In genomic region chr7:35922582-35922981, GRCm38 (mm10) we compare ENCODE assay signal across 17 mouse cellular contexts.
DNase-seq lines count a peak whose midpoint lies in the region; ATAC-seq lines count a peak whose summit lies in the region.
"Had no signal": no experiment of that assay in that cellular context is flagged by ENCODE, and none has a peak within 500 bp of the region (broad histone marks: within the 10 kb centered on the region; RNA-seq: fewer than 3 reads in every experiment).

No protein-coding gene starts in this region.

- peak overlapping the region; percentile 28; the same call in 1 of the 2 replicates for H3K4me2 ChIP-seq in forebrain, embryonic 13.5 days
- no peak overlapping the region for H3K4me2 ChIP-seq in forebrain, embryonic 12.5 days
- H3K4me2 ChIP-seq in hindbrain, embryonic 11.5 days (replicated peaks; ENCODE audit: low read depth, low read length) = no peak overlapping the region
- peak overlapping the region; percentile 35; the same call in 1 of the 2 replicates for H3K4me2 ChIP-seq in limb, embryonic 12.5 days
- H3K4me2 ChIP-seq: embryonic facial prominence, embryonic 15.5 days had no signal

- WGBS in forebrain, embryonic 13.5 days = 39% methylated on average over 9 of the region's 9 CpGs
- WGBS in forebrain, embryonic 12.5 days = 44% methylated on average over 9 of the region's 9 CpGs
- 24% methylated on average over 9 of the region's 9 CpGs for WGBS in hindbrain, embryonic 10.5 days
- 32% methylated on average over 9 of the region's 9 CpGs for WGBS in hindbrain, embryonic 11.5 days
- WGBS in embryonic facial prominence, embryonic 10.5 days = 33% methylated on average over 9 of the region's 9 CpGs
- 34% methylated on average over 9 of the region's 9 CpGs for WGBS in limb, embryonic 12.5 days

- DNase-seq in hindbrain, embryonic 10.5 days (ENCODE audit: low spot score) = no peak
- DNase-seq in hindbrain, embryonic 11.5 days (ENCODE audit: low spot score) = no peak
- DNase-seq in embryonic facial prominence, embryonic 10.5 days (ENCODE audit: low spot score) = no peak
- no peak for DNase-seq in adrenal gland, adult 2 months
- DNase-seq in thymus, postnatal 4 days = no peak
- DNase-seq: adrenal gland, postnatal 10 days; cerebellum, postnatal 10 days; heart, postnatal 10 days; kidney, adult 8-10 months; left cerebral cortex, postnatal 4 days; right cerebral cortex, postnatal 14 days; thymus, adult 18-20 months had no signal

- no peak overlapping the region for H3K4me3 ChIP-seq in forebrain, embryonic 13.5 days
- H3K4me3 ChIP-seq in forebrain, embryonic 12.5 days (replicated peaks) = no peak overlapping the region
- peak overlapping the region; percentile 26; the same call in 1 of the 2 replicates for H3K4me3 ChIP-seq in hindbrain, embryonic 10.5 days
- no peak overlapping the region for H3K4me3 ChIP-seq in hindbrain, embryonic 11.5 days (ENCODE audit: low read depth, low read length)
- peak overlapping the region; percentile 18; the same call in 1 of the 2 replicates for H3K4me3 ChIP-seq in embryonic facial prominence, embryonic 10.5 days
- 0 out of 2 replicates have a peak overlapping the region, but pooled peaks have one; percentile 13 for H3K4me3 ChIP-seq in limb, embryonic 12.5 days (replicated peaks)
- H3K4me3 ChIP-seq: embryonic facial prominence, embryonic 15.5 days had no signal

- no peak for ATAC-seq in forebrain, embryonic 13.5 days
- ATAC-seq in forebrain, embryonic 12.5 days (ENCODE audit: low FRiP score) = no peak
- ATAC-seq in hindbrain, embryonic 11.5 days (ENCODE audit: low FRiP score) = no peak
- ATAC-seq in limb, embryonic 12.5 days (ENCODE audit: insufficient number of reproducible peaks, insufficient read depth, low FRiP score, low TSS enrichment, low read depth) = no peak
- ATAC-seq: lung, postnatal 0 days had no signal

- peaks cover 4% of the 10 kb centered on the region; the same call in 1 of the 2 replicates for H3K4me1 ChIP-seq in forebrain, embryonic 13.5 days
- peaks cover 17% of the 10 kb centered on the region for H3K4me1 ChIP-seq in forebrain, embryonic 12.5 days
- peaks cover 21% of the 10 kb centered on the region for H3K4me1 ChIP-seq in hindbrain, embryonic 10.5 days (replicated peaks)
- peaks cover 5% of the 10 kb centered on the region; the same call in 1 of the 2 replicates for H3K4me1 ChIP-seq in hindbrain, embryonic 11.5 days (replicated peaks; ENCODE audit: control insufficient read depth, insufficient read depth, low read length)
- H3K4me1 ChIP-seq in embryonic facial prominence, embryonic 10.5 days = peaks cover 24% of the 10 kb centered on the region
- peaks cover 19% of the 10 kb centered on the region for H3K4me1 ChIP-seq in limb, embryonic 12.5 days (replicated peaks)

- H3K27me3 ChIP-seq in forebrain, embryonic 13.5 days = peaks cover 29% of the 10 kb centered on the region; the same call in 1 of the 2 replicates
- peaks cover 32% of the 10 kb centered on the region for H3K27me3 ChIP-seq in forebrain, embryonic 12.5 days
- peaks cover 35% of the 10 kb centered on the region for H3K27me3 ChIP-seq in hindbrain, embryonic 10.5 days (ENCODE audit: insufficient read depth, poor library complexity, severe bottlenecking)
- H3K27me3 ChIP-seq in hindbrain, embryonic 11.5 days (ENCODE audit: control insufficient read depth, insufficient read depth, low read length) = no peaks in the 10 kb centered on the region
- peaks cover 33% of the 10 kb centered on the region for H3K27me3 ChIP-seq in embryonic facial prominence, embryonic 10.5 days (replicated peaks; ENCODE audit: low read depth, poor library complexity, severe bottlenecking)
- peaks cover 40% of the 10 kb centered on the region for H3K27me3 ChIP-seq in limb, embryonic 12.5 days

- H3K9me3 ChIP-seq in forebrain, embryonic 13.5 days (replicated peaks) = peaks cover 13% of the 10 kb centered on the region; the same call in 1 of the 2 replicates
- peaks cover 7% of the 10 kb centered on the region; the same call in 1 of the 2 replicates for H3K9me3 ChIP-seq in forebrain, embryonic 12.5 days
- peaks cover 4% of the 10 kb centered on the region; the same call in 1 of the 2 replicates for H3K9me3 ChIP-seq in hindbrain, embryonic 10.5 days
- H3K9me3 ChIP-seq in hindbrain, embryonic 11.5 days (ENCODE audit: control insufficient read depth, low read length) = no peaks in the 10 kb centered on the region
- peaks cover 10% of the 10 kb centered on the region; the same call in 1 of the 2 replicates for H3K9me3 ChIP-seq in embryonic facial prominence, embryonic 10.5 days
- H3K9me3 ChIP-seq in limb, embryonic 12.5 days = 0 out of 2 replicates have a peak, but pooled peaks cover 14% of the 10 kb centered on the region

- H3K27ac ChIP-seq in forebrain, embryonic 13.5 days = no peak overlapping the region
- no peak overlapping the region for H3K27ac ChIP-seq in forebrain, embryonic 12.5 days
- no peak overlapping the region for H3K27ac ChIP-seq in hindbrain, embryonic 10.5 days
- H3K27ac ChIP-seq in hindbrain, embryonic 11.5 days (ENCODE audit: low read depth, low read length) = no peak overlapping the region
- no peak overlapping the region for H3K27ac ChIP-seq in embryonic facial prominence, embryonic 10.5 days (replicated peaks)
- H3K27ac ChIP-seq in limb, embryonic 12.5 days = no peak overlapping the region
- H3K27ac ChIP-seq: embryonic facial prominence, embryonic 15.5 days had no signal

- H3K9ac ChIP-seq in forebrain, embryonic 13.5 days = no peak overlapping the region
- H3K9ac ChIP-seq in forebrain, embryonic 12.5 days = no peak overlapping the region
- H3K9ac ChIP-seq in hindbrain, embryonic 11.5 days (ENCODE audit: low read depth, low read length) = no peak overlapping the region
- no peak overlapping the region; the same call in 1 of the 2 replicates for H3K9ac ChIP-seq in limb, embryonic 12.5 days (replicated peaks)
- H3K9ac ChIP-seq: embryonic facial prominence, embryonic 15.5 days had no signal

- H3K36me3 ChIP-seq in forebrain, embryonic 13.5 days (ENCODE audit: poor library complexity, severe bottlenecking) = no peaks in the 10 kb centered on the region
- no peaks in the 10 kb centered on the region for H3K36me3 ChIP-seq in forebrain, embryonic 12.5 days (replicated peaks)
- H3K36me3 ChIP-seq in hindbrain, embryonic 10.5 days = no peaks in the 10 kb centered on the region
- H3K36me3 ChIP-seq in hindbrain, embryonic 11.5 days (ENCODE audit: control insufficient read depth, insufficient read depth, low read length) = no peaks in the 10 kb centered on the region
- no peaks in the 10 kb centered on the region for H3K36me3 ChIP-seq in embryonic facial prominence, embryonic 10.5 days (replicated peaks)
- no peaks in the 10 kb centered on the region for H3K36me3 ChIP-seq in limb, embryonic 12.5 days
- H3K36me3 ChIP-seq: embryonic facial prominence, embryonic 15.5 days had no signal

Comparison
In these comparisons a context has a peak if more than half of its experiments do, and no peak if none do; other contexts are left out.
1. H3K4me2 ChIP-seq: peak in forebrain, embryonic 13.5 days (single experiment) and limb, embryonic 12.5 days (single experiment); none in forebrain, embryonic 12.5 days (single experiment) and hindbrain, embryonic 11.5 days (single experiment).
2. H3K4me3 ChIP-seq: peak in hindbrain, embryonic 10.5 days (single experiment), embryonic facial prominence, embryonic 10.5 days (single experiment) and limb, embryonic 12.5 days (single experiment); none in forebrain, embryonic 13.5 days (single experiment), forebrain, embryonic 12.5 days (single experiment) and hindbrain, embryonic 11.5 days (single experiment).